Mouse (Mus musculus): Measurements from ENCODE around the gene Akain1.

Gene Akain1

DNA sequence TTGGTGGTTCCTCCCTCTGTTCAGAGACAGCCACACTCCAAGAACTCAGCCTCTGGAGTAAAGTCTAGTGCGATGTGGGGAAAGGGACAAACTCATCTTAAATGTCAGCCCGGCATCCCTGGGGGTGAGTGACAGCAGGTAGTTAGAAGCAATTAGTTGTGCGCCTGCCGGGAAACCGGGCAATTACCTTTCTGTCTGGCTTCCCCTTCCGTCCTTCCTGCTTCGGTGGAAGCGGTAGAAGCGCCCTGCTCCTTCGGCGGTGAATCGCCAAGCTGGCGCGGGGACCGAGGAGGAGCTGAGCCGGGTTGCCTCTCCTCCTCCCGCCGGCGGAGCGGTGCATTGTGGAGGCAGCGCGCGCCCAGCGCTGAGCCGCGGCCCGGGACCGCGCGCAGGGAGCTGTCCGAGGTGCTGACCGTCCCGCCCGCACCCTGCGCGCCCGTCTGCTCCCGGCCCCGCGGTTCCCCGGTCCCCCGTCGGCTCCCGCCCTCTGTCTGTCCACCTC, at the start of gene Akain1:
Gene Akain1, plus strand, starts transcription at position 337 of the 502 bp plus-strand sequence.
- no peak for DNase-seq (ENCODE audit: extremely low read depth, insufficient read length, low spot score)

DNA sequence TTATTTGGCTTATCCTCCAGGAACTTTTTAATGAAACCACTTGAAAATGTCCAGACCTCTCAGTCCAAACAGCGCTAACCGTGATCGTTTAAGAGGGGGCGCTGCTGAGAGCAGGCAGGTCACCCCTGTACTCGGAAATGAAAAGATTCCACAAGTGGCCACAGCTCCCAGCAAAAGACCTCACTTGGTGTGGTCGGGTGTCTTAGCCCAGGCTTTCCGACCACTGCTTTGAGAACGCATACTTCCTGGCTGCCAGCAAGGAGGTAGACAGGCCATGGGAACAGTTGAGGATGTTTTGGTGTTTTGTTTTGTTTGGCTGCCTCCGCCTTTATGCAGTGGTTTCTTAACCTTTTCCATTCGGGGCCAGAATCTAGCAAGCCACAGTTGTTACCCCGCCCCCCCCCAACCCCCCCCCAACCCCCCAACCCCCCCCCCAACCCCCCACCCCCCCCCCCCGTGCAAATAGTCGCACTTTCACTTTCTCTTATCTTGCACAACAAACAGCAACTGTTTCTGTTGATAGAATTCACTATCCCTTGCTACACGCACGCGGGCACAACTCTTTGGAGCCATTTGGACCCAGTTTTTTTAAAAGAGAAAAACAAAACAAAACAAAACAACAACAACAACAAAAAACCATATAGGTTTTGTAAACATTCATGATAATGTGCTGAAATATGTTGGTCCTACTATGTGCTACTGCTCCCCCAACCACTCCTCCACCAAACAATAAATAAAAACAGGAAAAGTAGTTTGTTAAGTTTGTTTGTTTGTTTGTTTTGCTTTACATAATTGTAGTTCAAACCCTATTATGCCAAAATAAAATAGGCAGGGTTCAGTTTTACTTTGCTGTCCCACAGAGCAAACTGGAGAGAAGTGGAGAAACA, 42.7 kb upstream of the Akain1 start:
- DNase-seq (ENCODE audit: extremely low read depth, insufficient read length, low spot score), result no peak

DNA sequence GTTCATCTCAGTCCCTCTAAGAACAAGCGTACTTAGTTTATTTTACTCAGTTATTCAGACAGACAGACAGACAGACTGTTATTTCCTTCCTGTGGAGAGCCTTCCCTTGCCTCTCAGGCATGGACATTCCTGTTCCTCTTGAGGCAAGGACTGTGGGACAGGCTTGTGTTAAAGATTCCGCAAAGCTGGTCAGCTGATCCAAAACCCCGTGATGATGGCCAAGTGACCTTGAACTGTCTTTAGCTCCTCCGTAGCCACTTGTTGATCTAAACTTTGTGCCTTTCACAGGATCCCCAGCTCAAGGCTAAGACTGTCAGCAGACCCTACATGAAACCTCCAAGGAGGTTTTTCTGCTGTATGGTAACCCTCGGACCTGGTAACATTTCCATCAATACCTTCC, 42.0 kb upstream of the Akain1 start:
- no peak for DNase-seq (ENCODE audit: extremely low read depth, insufficient read length, low spot score)

DNA sequence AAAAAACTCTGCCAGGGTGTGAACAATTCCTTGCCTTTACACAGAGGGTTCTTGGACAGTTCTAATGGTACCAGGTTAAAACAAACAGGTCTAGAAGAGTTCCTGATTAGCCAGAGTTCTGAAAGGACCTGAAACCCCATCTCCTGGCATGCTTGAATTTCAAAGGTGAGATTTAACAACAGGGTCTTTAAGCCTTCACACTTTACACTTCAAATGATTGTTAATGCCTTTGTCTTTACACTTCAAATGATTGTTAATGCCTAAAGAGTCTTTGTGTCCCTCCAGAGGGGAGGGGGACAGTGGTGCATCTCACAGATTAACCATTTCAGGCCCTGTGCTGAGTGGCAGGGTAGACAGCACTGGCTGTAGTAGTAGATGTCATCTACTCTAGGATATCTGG, 41.0 kb upstream of the Akain1 start:
- no peak for DNase-seq (ENCODE audit: extremely low read depth, insufficient read length, low spot score)

DNA sequence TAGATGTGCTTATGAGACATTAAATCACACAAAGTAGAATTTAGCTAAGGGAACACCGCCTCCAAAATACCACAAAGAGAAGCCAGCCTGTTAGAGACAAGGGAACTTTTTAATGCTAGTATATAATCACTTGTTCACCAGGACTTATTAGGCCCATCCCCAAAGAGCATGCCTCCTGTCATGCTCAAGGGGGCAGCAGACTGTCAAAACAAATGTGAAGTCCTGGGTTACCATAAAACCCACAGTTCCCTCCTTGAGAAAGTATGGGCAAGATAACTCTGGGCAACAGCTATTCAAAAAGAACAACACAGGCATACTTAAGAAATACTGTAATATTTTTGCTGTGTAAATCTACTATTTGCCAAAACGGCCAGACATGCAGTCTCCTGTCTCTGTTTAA, 38.0 kb upstream of the Akain1 start:
- DNase-seq (ENCODE audit: extremely low read depth, insufficient read length, low spot score), result no peak

DNA sequence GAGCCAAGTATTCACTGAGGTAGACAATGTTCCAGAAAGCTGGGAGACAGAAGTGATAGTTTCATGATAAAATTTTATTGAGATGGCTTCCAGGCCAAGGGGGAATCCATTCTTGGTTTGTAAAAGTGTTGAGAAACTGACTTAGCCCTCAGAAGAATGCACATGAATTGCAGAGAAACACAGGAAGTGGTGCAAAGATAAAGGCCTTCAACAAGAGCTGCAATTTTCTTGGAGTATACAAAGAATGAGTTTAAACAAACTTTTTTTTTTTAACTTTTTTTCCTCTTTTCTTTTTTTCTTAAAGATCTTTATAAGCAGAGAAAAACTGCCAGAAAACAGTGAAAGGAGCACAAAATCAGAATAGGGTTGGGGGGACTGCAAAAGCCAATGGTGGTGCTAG, 23.0 kb upstream of the Akain1 start:
- no peak for DNase-seq (ENCODE audit: extremely low read depth, insufficient read length, low spot score)

DNA sequence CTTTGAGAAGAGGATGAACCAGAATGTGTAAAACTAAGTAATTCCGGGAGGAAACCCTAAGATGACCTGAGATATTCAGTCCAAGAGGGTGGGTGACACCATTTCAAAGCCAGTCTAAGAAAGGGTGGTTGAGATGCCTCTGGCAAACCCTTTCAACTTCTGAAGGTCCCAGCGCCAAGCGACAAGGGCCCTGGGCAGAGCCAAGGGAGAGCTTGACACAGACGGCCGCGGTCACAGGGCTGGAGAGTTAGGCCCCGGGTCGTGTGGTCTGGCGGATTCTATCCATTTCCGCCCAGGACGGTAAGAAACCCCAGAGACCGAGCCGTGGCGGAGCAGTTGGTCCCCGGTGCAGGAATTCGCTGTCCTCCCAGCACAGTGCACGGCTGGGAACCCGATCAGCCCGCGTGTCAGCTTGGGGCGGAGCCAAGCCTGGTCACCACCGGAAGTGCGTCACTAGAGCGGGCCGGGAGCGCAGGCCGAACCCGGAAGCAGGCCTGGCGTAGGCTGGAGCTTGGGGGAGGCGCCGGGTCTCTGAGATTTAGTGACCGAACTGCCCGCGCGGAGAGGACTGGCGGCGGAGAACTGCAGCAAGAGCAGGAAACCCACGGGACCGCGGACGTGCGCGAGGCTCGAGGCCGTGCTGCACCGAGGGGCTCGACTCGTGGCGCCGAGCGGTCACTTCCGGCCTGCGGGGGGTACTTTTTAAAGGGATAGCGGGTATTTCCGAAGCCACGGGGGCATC, 22.0 kb upstream of the Akain1 start:
- DNase-seq (ENCODE audit: extremely low read depth, insufficient read length, low spot score), result peak; percentile 95

DNA sequence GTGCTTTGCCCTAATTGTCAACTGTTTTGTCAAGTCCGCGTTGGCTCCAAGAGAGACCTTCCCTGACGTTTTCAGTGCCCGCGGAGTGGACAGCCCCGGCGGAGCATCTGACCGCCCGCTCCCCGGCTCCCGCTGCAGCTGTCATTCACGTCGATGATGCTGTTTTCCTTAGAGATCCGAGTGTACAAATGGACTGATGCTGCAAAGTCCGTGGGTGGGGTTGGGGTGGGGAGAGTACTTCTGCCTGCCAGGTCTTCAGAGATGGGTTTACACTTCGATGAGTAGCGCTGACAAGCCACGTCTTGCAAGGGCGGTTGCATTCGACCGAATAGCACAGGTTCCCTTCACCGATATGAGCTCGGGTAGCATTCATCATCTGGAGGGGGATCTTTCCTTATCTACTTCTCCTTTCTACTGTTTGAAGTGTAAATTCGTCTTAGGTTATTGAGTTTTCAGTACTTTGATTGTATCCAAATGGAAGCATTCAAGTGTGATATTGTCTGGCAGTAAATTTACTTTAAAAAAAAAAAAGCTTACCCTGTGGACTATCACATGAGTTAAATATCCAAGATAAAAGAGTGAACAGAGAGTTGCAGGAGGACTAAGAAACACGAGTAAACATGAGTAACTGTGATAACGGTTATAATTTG, 21.3 kb upstream of the Akain1 start:
- DNase-seq (ENCODE audit: extremely low read depth, insufficient read length, low spot score), result no peak

DNA sequence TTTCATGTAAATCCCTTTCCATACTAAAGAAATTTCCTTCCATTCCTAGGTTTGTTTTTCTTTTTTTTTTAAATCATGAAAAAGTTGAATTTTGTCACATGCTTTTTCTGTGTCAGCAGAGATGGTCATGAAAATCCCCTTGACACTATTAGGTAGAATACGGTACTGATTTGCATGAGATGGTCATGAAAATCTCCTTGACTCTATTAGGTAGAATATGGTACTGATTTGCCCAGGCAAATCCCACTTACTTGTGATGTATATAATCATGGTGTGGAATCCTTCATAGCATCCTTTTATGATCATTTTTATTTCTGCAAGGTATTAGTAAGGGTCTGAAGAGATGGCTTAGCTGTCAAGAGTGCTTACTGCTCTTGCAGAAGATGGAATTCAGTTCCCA, 17.5 kb upstream of the Akain1 start:
- DNase-seq (ENCODE audit: extremely low read depth, insufficient read length, low spot score), result peak; percentile 13

DNA sequence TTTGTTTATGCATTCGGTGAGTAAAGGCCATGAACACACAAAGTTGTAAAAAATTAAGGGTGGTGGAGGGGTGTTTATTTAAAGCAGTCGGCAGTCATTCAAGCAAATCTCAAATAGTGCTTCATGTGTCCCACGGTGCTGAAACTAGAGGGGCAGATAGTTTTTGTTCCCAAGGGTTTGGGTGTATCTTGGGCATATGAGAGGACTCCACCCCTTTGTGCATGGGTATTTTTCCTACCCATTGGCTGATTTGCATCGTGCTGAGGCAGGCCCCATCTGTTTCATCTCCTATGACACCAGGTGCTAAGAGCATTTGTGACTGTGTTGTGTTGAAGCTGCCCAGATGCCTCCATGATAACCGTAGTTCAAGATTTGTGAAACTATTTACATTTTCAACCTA, 1.3 kb upstream of the Akain1 start:
- no peak for DNase-seq (ENCODE audit: extremely low read depth, insufficient read length, low spot score)

DNA sequence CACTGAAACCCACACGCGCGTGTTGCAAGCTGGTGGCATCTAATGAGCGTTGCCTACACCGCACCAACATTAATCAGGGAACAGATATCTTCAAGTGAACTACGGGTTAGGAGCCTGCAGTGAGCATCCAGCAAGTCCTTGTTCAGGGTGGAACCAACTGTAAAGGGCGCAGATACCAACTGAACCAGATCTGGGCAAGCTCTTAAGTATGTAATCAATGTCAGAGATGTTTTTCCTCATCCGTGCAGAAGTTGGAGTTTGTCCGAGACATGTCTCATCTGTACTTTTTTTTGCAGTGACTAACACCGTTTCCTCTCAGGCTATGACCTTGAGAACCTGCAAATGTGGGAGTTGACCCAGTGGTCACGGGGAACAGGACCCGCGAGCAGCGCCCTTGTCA, 640 bp upstream of the Akain1 start:
- no peak for DNase-seq (ENCODE audit: extremely low read depth, insufficient read length, low spot score)

DNA sequence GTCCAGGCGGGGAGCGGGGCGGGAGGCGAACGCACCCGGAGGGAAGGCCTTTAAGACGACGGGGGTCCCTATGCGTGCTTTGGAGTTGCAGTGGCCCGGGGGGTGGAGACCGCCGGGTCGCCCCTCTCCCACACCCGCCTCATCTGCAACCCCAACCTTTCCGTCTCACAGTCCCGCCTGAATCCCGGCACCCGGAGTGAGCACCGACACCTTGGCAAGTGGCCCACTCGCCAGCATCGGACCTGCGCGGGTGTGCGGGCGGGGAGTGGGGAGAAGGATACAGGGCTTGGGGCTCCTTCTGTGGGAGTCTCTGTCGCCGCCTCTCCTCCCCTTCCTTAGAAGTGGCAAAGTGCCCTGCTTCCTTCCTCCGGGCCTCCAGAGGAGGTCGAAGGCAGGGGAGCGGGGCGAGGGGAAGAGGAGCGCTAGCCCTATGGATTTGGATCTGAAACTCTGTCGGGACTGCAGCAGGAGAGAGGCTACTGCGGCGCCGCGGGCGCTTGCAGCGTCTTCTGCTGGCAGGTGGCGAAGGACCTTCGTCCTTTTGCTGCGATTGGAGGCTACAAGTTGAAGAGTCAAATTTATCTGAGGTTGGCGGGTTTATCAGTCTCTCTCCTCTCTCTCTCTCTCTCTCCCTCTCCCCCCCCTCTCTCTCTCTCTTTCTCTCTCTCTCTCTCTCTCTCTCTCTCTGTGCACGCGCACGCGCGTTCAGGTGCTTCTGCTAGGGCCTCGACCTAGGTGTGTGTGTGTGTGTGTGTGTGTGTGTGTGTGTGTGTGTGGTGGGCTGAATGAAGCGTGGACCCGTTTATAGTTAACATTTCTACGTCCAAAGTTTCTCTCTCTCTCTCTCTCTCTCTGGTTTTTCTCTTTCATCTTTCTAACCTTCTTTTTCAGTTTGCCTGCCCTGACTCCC, 700 bp downstream of the Akain1 start:
- DNase-seq (ENCODE audit: extremely low read depth, insufficient read length, low spot score), result peak; percentile 11

DNA sequence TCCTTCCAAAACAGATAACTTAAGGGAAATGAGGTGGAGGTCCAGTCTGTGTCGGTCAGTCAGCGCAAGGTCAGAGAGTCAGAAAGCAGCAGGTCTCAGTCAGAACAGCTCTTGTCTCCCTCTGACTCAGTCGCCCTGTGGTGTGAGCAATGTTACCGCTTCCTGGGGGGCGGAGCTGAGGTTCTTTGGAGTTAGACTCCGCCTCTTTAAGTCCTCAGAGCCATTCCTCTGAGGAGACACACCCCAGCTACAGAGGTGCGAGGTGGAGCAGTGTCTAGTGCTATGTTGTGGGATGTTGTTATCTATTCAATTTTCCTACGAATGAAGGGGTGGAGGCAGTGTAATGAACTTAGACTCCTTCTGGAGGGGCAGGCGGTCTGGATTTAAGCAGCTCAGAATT, 1.9 kb downstream of the Akain1 start:
- peak; percentile 79 for DNase-seq (ENCODE audit: extremely low read depth, insufficient read length, low spot score)

DNA sequence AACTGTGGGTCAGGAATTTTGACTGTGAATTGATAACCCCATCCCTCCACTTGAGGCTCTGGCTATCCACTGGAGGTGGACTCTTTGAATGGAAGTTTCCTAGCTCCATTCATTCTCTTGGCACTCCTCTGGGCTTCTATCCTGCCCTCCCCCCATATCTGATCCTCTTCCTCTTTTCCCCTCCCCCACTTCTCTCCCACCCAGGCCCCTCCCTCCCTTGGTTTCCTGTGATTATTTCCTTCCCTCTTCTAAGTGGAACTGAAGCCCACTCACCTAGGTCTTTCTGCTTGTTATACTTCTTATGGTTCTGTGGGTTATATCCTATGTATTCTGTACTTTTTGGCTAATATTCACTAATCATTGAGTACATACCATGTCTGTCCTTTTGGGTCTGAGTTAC, 9.6 kb downstream of the Akain1 start:
- no peak for DNase-seq (ENCODE audit: extremely low read depth, insufficient read length, low spot score)

DNA sequence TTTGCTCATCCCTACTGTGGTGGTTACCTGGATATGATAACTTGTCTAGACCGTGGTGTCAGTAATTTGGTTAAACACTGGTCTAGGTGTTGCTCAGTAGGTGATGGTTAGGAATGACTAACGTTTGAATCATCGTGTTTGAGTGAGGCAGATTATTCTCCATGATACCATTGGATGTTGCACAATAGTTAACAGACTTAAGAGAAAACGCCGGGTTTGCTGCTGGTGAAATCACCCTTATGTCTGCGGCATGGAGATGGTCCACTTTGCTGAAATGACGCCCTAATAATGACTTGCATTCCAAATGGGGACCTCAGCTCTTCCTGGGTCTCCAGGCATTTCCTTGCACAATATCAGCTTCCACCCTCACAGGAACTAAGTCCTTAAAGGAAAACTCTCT, 22.6 kb downstream of the Akain1 start:
- DNase-seq (ENCODE audit: extremely low read depth, insufficient read length, low spot score), result no peak

DNA sequence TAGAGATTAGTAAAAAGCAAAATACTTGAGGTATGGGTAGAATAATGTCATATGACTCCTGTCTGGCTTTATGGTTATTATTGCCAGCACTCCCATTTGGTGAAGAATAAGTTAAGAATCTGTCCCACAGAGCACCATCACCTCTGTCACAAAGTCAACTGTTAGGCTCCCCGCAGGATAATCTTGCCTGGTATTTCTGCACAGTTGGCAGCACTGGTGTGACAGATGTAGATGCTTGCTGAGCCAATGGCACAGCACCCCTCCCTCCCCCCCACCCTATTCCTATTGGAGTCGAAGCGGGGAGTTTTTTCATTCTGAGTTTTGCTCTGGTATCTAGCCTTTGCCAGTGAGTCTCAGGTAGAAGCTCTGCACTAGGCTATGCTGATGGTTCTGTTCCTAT, 23.9 kb downstream of the Akain1 start:
- no peak for DNase-seq (ENCODE audit: extremely low read depth, insufficient read length, low spot score)

DNA sequence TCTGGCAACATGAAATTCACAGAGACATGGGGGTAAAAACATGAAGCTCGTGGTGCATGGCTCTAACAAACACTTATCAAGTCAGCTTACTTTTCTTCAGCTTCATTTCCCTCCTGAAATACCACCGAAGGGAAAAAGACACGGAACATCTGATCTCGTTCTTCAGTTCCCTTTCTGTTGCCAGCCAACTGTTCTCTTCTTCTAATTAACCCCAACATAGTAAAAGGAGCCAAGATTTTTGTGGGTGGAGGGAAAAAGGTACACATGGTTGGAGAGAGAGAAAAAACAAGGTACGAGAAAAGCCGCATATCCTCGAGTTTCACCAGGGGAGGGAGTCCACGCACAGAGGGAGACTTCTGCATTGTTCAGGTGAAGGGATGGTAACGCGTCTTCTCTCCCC, 32.0 kb downstream of the Akain1 start:
- DNase-seq (ENCODE audit: extremely low read depth, insufficient read length, low spot score), result no peak

DNA sequence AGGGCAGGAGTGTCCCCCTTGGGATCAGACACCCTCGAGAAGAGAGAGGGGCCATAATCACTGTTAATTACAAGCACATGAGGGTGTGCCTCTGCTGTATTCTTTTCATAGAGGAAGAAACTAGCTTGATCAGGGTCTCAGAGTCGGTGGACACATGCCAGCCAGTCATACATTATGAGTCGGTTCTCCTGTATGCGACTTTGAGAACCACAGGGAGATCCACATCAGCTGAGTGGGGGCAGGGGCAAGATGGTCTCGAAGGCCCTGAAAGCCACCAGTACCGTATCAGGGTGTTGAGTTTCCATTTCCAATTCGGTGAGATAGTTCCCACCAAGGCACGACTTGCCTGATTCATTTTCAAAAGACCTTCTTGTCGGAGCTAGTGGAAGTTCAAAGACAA, 33.3 kb downstream of the Akain1 start:
- DNase-seq (ENCODE audit: extremely low read depth, insufficient read length, low spot score), result no peak

DNA sequence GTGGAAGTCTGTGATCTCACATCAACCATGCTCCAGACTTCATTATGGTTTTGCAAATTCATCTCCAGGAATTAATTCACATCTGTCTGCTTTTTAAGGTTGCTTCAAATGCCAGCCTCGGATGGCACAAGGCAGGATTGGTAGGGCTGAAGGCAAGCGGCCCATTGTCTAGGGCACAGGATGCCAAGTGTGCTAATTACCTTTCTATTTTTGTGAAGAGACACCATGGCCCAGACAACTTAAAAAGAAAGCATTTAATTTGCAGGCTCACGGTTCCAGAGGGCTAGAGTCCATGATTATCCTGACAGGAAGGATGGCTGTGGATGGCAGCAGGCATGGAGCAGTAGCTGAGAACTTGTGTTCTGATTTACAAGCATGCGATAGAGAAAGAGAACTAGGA, 35.0 kb downstream of the Akain1 start:
- no peak for DNase-seq (ENCODE audit: extremely low read depth, insufficient read length, low spot score)

DNA sequence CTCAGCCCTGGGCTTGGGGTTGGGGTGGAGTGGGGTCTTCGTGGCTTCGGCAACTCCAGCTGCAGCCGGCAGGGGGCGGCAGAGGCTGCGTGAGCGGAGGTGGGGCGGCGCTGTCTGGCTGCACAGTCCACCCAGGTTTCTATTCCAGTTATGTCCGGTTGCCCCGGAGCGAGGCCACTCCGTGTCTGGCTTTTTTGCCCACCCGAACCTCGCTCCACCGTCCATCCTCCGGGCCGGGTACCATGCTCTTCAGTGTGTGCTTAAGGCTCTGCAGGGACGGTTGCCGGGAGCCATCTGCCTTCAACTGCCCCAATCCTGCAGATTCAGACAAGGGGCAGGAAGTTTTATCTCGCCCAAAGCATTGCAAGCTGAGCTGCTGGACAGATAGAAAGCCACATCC, 36.3 kb downstream of the Akain1 start:
- peak; percentile 78 for DNase-seq (ENCODE audit: extremely low read depth, insufficient read length, low spot score)

All from 3134 (cell line).